Mouse (Mus musculus) limb, embryonic 11.5 days (tissue): ENCODE measurements around the gene Ago1. TPM values are rescaled to one million over a fixed set of nuclear protein-coding genes. Genes with fewer than 3 reads are reported as not detected.

ENCODE experiments used
- ATAC-seq: fragments of 200-750 bp; cut with Nextera tagmentation; 2 replicates; pipeline ENCODE4 v1.8.0; 2017; ENCODE audit warnings: low read depth; ENCODE audit not compliant: insufficient number of reproducible peaks, low FRiP score, low TSS enrichment
- DNase-seq: peaks from one replicate; pipeline ENCODE4 v3.0.0-alpha.2; 2015; ENCODE audit warnings: low spot score
- H3K27ac ChIP-seq: fragments of 300-500 bp; sonication (generic); replicated peaks from 2 replicates; pipeline ENCODE4 v1.5.1; 2014; ENCODE audit warnings: low read depth, mild to moderate bottlenecking, low read length
- H3K27me3 ChIP-seq: fragments of 300-500 bp; sonication (generic); 2 replicates; pipeline ENCODE4 v1.6.1; 2014; ENCODE audit warnings: mild to moderate bottlenecking, low read length, mixed read lengths; ENCODE audit not compliant: control insufficient read depth, insufficient read depth
- H3K36me3 ChIP-seq: fragments of 300-500 bp; sonication (generic); 2 replicates; pipeline ENCODE4 v1.6.1; 2014; ENCODE audit warnings: mild to moderate bottlenecking, low read length, moderate library complexity, mixed read lengths; ENCODE audit not compliant: control insufficient read depth, insufficient read depth
- H3K4me1 ChIP-seq: fragments of 300-500 bp; sonication (generic); 2 replicates; pipeline ENCODE4 v1.6.1; 2014; ENCODE audit warnings: low read length, mixed read lengths; ENCODE audit not compliant: control insufficient read depth, insufficient read depth
- H3K4me2 ChIP-seq: fragments of 300-500 bp; sonication (generic); 2 replicates; pipeline ENCODE4 v1.6.1; 2014; ENCODE audit warnings: low read depth, mild to moderate bottlenecking, moderate library complexity; ENCODE audit not compliant: severe bottlenecking
- H3K4me3 ChIP-seq: fragments of 300-500 bp; sonication (generic); 2 replicates; pipeline ENCODE4 v1.5.1; 2014; ENCODE audit warnings: low read depth, low read length
- H3K9ac ChIP-seq: fragments of 300-500 bp; sonication (generic); 2 replicates; pipeline ENCODE4 v1.6.1; 2014; ENCODE audit warnings: mild to moderate bottlenecking, low read length
- H3K9me3 ChIP-seq: fragments of 300-500 bp; sonication (generic); 2 replicates; pipeline ENCODE4 v1.6.1; 2016; ENCODE audit warnings: low read length; ENCODE audit not compliant: control insufficient read depth
- WGBS: fragments of 180-500 bp; shearing (Covaris S2); extraction: QIAGEN DNeasy Blood & Tissue Kit; methylation state at CpG from one replicate; pipeline ENCODE4 v1.1.7; 2014; 5-methylcytosine and 5-hydroxymethylcytosine counted together
- polyA plus RNA-seq: library from polyadenylated mRNA; unstranded; fragments of >200 nt; fragmentation: Nextera tagmentation; extraction: Ambion mirVana; gene quantifications from 2 replicates; pipeline ENCODE4 v1.2.1, GENCODE M21; 2014

Gene Ago1
- polyA plus RNA-seq, 1 experiment from 2014 or later, result 7.8 TPM

DNA sequence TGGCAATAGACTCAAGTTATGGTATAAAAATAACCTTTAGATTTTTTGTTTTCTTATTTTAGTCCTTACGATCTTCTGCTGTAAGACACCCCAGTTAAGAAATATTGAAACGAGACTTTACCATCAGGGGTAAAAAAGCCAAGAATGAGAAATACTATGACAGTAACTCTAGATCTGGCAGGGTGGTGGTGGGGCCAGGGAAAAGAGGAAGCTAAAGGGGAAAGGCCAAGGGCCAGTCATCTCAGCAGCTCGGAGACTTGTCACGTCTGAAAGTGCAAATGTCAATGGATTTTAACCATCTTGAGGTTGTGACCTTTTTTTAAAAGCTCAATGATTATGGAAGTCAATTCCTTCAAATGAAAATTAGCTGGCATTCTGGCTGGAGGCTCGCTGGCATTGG lies 30.1 kb downstream of the Ago1 start:
- no peak for DNase-seq
- Histone ChIP-seq H3K4me3 (no peak overlapping the region), H3K4me2 (no peak overlapping the region), H3K9ac (no peak overlapping the region), H3K36me3 (peaks cover 2% of the 10 kb centered on the region; the same call in 1 of the 2 replicates), H3K27ac (no peak overlapping the region), H3K4me1 (no peaks in the 10 kb centered on the region), H3K27me3 (no peaks in the 10 kb centered on the region), H3K9me3 (no peaks in the 10 kb centered on the region)
- ATAC-seq, result no peak
- 84% methylated on average over 5 of the region's 5 CpGs for WGBS

DNA sequence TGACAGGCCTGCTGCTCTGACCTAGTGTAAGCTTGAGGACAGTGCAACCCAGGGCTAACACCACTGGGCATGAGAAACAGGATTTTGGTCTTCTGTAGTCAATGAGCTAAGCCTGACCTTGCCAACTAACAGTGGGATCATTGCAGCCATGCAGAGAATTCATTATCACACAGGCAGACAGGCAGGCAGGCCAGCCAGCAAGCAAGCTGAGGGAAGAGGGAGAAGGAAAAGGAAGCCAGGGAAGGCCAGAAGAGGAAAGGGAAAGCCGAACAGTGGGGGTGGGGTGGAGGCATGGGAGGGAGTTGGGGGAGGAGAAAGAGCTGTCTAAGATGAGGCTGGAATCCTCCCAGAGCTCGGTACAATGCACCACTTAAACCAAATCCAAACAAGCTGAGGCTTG lies 32.1 kb downstream of the Ago1 start:
- Histone ChIP-seq H3K4me1 (no peaks in the 10 kb centered on the region), H3K27ac (no peak overlapping the region), H3K9ac (no peak overlapping the region), H3K4me2 (no peak overlapping the region), H3K9me3 (no peaks in the 10 kb centered on the region), H3K27me3 (no peaks in the 10 kb centered on the region), H3K36me3 (no peaks in the 10 kb centered on the region; the same call in 1 of the 2 replicates), H3K4me3 (no peak overlapping the region)
- DNase-seq (no peak), ATAC-seq (no peak)
- 50% methylated on average over 2 of the region's 2 CpGs for WGBS

DNA sequence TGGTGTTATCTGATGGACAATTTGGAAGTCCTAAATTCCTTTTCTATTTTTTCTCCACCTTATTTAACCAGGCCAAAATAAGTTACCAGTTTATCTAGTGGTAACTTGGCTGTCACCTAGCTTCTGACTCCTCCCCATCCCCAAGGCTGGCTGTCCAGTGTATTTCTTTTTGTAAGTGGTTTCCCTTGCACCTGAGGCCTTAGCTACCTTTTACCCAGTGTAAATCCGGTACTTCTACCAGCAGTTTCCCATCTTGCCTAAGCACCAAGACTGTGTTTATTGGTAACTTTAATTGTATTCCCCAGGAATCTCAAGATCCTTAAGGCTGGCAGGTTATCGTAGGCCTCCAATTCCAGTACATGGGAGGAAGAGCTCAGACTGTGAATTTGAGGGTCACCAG lies 34.3 kb downstream of the Ago1 start:
- ATAC-seq (no peak), DNase-seq (peak; percentile 4)
- WGBS, result 90% methylated on average over 2 of the region's 2 CpGs

DNA sequence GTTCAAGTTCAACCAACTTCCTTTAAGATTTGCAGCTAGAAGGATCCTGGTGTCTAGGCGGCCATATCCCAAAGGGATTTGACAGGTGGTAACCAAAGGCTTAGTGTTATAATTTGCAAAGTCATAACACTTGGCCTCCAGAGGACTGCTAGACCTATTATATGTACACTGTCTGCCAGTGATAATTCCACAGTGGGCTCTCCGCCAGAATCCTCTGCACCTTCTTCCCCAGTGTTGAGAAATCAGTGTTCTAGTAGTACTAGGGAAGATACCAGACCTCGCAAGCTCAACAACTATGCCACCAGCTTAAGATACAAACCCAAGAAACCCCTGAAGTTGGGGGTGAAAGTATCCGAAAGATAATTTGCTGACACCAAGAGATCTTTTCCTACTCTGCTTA lies 35.2 kb downstream of the Ago1 start:
- Histone ChIP-seq H3K27ac (no peak overlapping the region), H3K36me3 (no peaks in the 10 kb centered on the region), H3K4me3 (no peak overlapping the region), H3K9ac (no peak overlapping the region), H3K4me1 (no peaks in the 10 kb centered on the region), H3K4me2 (no peak overlapping the region), H3K27me3 (no peaks in the 10 kb centered on the region), H3K9me3 (no peaks in the 10 kb centered on the region)
- peak; percentile 10 for DNase-seq
- ATAC-seq, result no peak
- WGBS, result 92% methylated on average over 4 of the region's 4 CpGs

More for the DNA sequence above, 34.3 kb downstream of the Ago1 start:
- no peak overlapping the region for H3K9ac ChIP-seq
- H3K4me1 ChIP-seq, result no peaks in the 10 kb centered on the region
- H3K27me3 ChIP-seq, result no peaks in the 10 kb centered on the region
- no peaks in the 10 kb centered on the region for H3K9me3 ChIP-seq
- no peak overlapping the region for H3K27ac ChIP-seq
- H3K4me2 ChIP-seq, result no peak overlapping the region
- no peak overlapping the region for H3K4me3 ChIP-seq
- no peaks in the 10 kb centered on the region; the same call in 1 of the 2 replicates for H3K36me3 ChIP-seq

DNA sequence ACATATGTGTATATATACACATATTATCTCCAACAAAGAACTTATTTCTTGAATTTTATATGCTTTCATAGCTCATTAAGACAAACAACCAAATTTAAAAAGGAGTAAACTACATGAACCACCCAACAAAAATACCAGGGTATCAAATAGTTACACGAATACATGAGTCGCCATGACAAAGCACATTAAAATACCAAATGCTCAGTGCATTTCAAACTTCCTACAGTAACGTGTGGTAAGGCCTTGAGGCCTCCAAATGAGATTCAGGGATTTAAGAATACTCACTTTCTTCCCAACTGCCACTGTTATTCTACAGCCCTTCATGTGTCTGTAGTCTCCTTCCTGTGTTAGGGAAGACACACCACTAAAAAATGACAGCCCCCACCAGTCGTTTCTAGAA lies 36.6 kb downstream of the Ago1 start:
- Histone ChIP-seq H3K4me1 (no peaks in the 10 kb centered on the region), H3K27ac (no peak overlapping the region), H3K9me3 (no peaks in the 10 kb centered on the region), H3K27me3 (no peaks in the 10 kb centered on the region), H3K4me3 (no peak overlapping the region), H3K9ac (no peak overlapping the region), H3K36me3 (no peaks in the 10 kb centered on the region), H3K4me2 (no peak overlapping the region)
- WGBS, result 89% methylated on average over 4 of the region's 4 CpGs
- ATAC-seq (no peak), DNase-seq (no peak)

DNA sequence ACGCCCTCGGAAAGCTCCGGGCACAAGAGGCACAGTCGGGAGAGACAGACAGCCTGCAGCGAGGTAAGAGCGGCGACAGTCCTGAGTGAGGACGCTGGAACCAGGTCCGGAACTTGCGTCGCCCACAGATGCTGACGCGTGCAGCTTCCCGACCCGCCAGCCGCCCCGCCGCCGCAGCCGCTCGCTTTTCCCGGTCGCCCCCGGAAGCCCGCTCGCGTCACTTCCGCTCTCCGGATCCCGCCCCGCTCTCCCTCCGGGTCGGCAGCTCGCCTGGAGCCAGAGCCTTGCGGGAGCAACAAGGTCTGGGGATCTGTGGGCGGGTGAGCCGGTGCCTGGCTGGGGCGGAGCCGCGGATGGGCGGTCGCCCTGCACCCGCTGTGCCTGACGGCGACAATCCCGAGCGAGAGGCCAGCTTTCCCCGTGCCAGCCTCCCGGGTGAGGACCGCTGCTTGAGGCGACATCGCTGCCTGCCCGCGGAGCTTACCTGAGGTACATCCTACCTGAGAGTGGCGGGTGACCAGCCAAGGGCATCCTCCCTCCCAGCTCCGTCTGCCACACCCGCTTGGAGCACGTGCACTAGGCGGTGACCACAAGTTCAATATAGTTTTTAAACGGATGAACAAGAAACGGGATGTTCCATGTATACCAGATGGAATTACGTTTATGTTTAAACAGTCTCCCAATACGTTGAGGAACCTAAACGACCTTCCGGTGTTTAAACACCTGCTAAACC lies 38.9 kb downstream of the Ago1 start, which contains the start of gene Ago3:
Gene Ago3, minus strand, starts transcription at position 210 of the 733 bp plus-strand sequence.
- Histone ChIP-seq H3K4me1 (no peaks in the 10 kb centered on the region), H3K4me2 (peak within 1 kb of the TSS; percentile 91), H3K9me3 (no peaks in the 10 kb centered on the region), H3K27me3 (no peaks in the 10 kb centered on the region), H3K27ac (peak within 1 kb of the TSS; percentile 68), H3K4me3 (peak within 1 kb of the TSS; percentile 89), H3K36me3 (no peaks in the 10 kb centered on the region), H3K9ac (peak within 1 kb of the TSS; percentile 84)
- ATAC-seq (peak; percentile 91), DNase-seq (peak; percentile 96)
- under 1% methylated on average over 60 of the region's 65 CpGs for WGBS

DNA sequence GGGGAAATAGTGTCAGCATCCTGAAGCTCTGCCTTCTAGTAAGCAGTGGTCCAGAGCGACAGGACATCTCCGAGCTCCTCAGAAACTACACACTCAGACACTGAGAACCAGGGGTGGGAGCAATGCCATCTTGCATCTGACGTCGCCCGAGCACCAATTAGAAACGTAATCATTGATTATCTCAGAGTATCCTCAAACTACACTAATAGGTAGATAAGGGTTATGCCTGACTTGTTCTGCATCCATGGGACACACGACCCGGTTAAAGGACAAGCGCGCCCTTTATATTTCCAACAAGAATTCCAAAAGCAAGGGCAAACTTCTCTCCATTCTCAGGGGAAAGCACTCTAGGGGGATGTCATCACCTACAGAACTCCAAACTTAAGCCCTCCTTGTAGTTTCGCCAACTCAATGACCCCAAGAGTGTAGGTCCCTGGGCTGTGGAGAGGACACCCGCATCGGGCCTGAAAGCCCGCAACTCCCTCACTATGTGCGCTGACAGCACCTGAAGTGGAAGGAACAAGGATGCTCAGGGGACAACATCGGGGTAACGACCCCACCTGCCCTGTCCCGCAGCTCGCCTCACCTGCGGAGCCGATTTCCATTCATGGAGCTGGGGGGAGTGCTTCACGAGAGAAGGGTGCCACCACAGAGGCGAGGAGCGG lies 39.6 kb downstream of the Ago1 start:
- DNase-seq, result no peak
- H3K9ac ChIP-seq, result peak overlapping the region; percentile 84
- H3K27me3 ChIP-seq, result no peaks in the 10 kb centered on the region
- no peaks in the 10 kb centered on the region for H3K9me3 ChIP-seq
- H3K36me3 ChIP-seq, result no peaks in the 10 kb centered on the region
- ATAC-seq, result peak; percentile 27; the same call in 1 of the 2 replicates
- H3K27ac ChIP-seq, result peak overlapping the region; percentile 68
- 3% methylated on average over 24 of the region's 24 CpGs for WGBS
- peak overlapping the region; percentile 91 for H3K4me2 ChIP-seq
- H3K4me1 ChIP-seq, result no peaks in the 10 kb centered on the region
- H3K4me3 ChIP-seq, result peak overlapping the region; percentile 89

DNA sequence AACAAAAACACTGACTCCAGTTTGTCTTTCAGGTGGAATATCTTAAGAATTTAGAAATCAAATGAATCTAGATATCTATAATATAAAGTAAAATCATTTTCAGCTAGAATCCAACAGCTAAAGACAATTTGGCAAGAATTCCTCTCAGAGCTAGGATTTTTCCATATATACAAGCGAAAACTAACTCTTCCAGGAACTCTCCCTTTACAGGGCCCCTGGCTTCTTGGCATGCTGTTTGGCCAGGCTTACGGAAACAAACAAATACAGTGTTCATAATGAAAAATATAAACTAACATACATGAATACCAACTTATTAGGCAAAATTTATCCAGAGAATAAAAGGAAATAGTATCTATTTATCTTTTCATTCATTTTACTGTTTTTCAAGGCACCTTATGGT lies 44.5 kb downstream of the Ago1 start:
- Histone ChIP-seq H3K4me1 (no peaks in the 10 kb centered on the region), H3K27ac (no peak overlapping the region), H3K9me3 (no peaks in the 10 kb centered on the region), H3K27me3 (no peaks in the 10 kb centered on the region), H3K4me3 (no peak overlapping the region), H3K9ac (no peak overlapping the region), H3K36me3 (no peaks in the 10 kb centered on the region), H3K4me2 (no peak overlapping the region)
- WGBS, result 95% methylated on average over 2 of the region's 2 CpGs
- no peak for ATAC-seq
- no peak for DNase-seq
